Mouse (Mus musculus) erythroid progenitor cell, adult 5-6 weeks (primary cell): Measurements from ENCODE around the gene Arhgef9. TPM values are rescaled to one million over a fixed set of nuclear protein-coding genes. Genes with fewer than 3 reads are reported as not detected.

Source experiments
- ATAC-seq: replicated peaks from 2 replicates; pipeline ENCODE4 v1.8.0; 2016; ENCODE audit warnings: moderate number of reproducible peaks, mild to moderate bottlenecking, moderate TSS enrichment, inconsistent platforms; ENCODE audit not compliant: poor library complexity, low FRiP score, severe bottlenecking
- total RNA-seq, 2 experiments: library from RNA; stranded (forward) in 1 of 2; stranded (reverse) in 1 of 2; fragments of 150-400 nt in 1 of 2; fragments of 186-747, 209-891 nt in 1 of 2; gene quantifications; 2 replicates each; pipeline versions ENCODE4 v1.2.3 to v1.2.4; 2015 to 2017; ENCODE audit warnings: low replicate concordance in 2 of 2

Arhgef9 gene
- total RNA-seq, 2 experiments from 2014 or later, result 0.84 to 0.98 TPM

- no peak for ATAC-seq
Observed at GRCm38 (mm10) chrX:95025779-95026360, 170.8 kb downstream of the Arhgef9 start.

DNA sequence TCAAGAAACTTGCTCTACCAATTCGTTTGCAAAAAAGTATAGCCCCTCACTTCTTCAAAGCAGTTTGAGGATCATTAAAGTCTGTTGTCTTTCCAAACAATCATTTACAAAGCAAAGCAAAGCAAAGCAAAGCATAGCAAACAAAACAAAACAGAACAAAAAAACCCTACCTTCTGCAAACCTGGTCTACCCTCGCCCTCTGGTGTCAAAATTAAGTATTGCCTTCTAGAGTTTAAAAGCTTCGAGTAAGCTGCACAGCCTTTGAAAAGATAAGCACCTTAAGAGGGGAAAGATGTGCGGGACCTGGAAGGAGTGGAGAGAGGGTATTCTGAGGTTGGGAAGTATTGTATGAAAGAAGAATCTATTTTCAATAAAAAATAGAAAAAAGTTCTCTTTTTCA is 184.6 kb downstream of the Arhgef9 start:
- no peak for ATAC-seq

Other genes with a start within 250 kb of the Arhgef9 start
- not detected in 2 replicates for gene Spin4, start 170.2 kb downstream of the Arhgef9 start, total RNA-seq (2015; ENCODE audit: low replicate concordance)
- 0.13 TPM in 1 of 2 replicates, not detected in the other for gene Spin4, start 170.2 kb downstream of the Arhgef9 start, total RNA-seq (2017; ENCODE audit: low replicate concordance)
- 0.72 and 2.1 TPM in 2 replicates for gene Amer1, start 248.0 kb upstream of the Arhgef9 start, total RNA-seq (2015; ENCODE audit: low replicate concordance)
- gene Amer1, start 248.0 kb upstream of the Arhgef9 start, total RNA-seq (2017; ENCODE audit: low replicate concordance), result 0.45 and 1.9 TPM in 2 replicates